Mouse (Mus musculus) G1E-ER4 (cell line): ENCODE measurements at regions not wholly inside any gene's neighbourhood (a gene's known extent, or its start where the extent isn't known, plus 50 kb on each side); places are given as distances from the start of the nearest gene placed in this dataset.

ENCODE experiments used
- GATA1 ChIP-seq: IDR thresholded peaks from one replicate; pipeline ENCODE4 v1.8.0; 2012; ENCODE audit warnings: low read length, inconsistent platforms

DNA sequence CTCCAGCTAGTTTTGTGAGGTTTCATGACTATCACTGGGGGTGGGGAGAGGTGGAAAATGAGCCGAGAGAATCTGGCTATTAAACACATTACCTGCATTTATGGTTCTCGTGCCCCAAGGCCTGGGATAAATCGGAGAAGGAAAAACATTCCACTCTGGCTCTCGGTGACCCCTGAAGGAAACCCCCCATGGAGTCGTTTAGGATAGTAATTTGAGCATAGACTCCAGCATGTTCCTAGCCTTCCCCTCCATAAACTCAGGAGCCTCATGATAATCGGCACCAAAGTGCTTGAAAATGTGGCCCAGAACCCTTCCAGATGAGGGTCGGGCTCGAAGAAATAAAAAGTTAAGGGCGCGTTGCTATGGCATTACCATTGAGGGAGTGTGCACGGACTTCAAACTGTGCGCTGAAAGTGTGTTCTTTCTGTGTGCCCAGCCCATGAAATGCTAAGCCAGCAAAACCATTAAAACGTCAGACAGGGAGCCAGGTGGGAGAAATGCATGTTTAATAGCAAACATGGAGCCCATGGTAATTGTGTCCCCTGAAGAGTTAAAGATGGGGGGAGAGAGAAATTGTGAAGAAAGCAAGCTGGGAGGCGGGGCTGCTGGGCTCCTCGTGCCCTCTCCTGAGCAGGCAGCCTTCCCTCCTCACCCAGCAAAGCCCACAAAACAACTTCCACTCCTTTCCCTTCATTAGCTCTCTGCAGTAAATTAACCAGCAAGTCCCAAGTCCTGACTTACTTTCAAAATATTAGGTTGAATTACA is 64.1 kb upstream of the Sall1 start:
- TF ChIP-seq GATA1, result no peak

DNA sequence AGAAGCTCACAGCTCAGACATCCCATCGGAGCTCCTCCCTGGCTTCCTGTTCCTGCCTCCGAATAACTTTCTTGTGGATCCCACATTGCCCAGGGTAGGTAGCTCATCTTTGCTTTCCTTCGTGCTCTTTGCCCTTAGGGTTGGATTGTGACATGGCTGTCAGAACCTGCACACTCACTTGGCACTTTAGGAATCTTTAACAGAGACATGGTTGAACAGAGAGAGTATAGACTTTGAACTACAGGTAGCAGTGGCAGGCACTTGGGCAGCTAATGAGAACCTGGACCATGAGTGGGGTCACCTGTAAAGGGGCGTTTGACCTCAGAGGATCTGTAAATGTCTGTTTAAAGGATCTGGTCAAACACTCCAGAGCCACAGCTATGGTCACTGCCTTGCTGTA is 62.4 kb upstream of the Sall1 start:
- TF ChIP-seq GATA1, result no peak

DNA sequence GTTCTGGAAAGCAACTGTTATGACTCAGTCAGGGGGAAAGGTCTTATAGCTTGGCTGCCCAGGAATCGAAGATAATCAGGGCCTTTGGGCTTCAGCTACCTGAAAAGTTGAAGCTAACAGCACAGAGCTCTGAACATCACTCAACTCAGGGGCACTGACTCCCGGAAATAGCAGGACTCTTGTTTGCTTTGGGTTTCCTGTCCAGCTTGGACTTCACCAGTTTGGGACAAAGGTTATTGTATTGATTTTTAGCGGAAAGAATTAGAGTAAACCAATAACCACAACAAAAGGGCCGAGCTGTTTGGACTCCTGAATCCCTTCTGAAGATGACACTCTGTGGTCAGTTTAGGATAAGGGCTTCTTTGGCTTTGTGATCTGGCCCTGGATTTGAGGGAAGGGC is 53.4 kb upstream of the Sall1 start:
- TF ChIP-seq GATA1, result no peak
